Mouse (Mus musculus): ENCODE results near the gene Cbx5. TPM values are rescaled to one million over a fixed set of nuclear protein-coding genes. Genes with fewer than 3 reads are reported as not detected.
"Not testable (repeated sequence)": the region's sequence is repeated elsewhere in the genome, so short reads cannot be mapped to it uniquely, and the experiment has no call there.

Cbx5 gene
- polyA plus RNA-seq, 1 experiment from 2014 or later, result 118 TPM

GRCm38 (mm10) chr15:103255169-103255568 lies 15.6 kb upstream of the Cbx5 start:
- 1% methylated on average over 25 of the region's 25 CpGs for WGBS
- no peak overlapping the region for H3K27ac ChIP-seq (ENCODE audit: low read depth)

GRCm38 (mm10) chr15:103253352-103253751 lies 13.7 kb upstream of the Cbx5 start:
- Histone ChIP-seq H3K4me3 (ENCODE audit: low read depth, low read length) (no peak overlapping the region), H3K4me2 (ENCODE audit: low read length) (no peak overlapping the region), H3K9me3 (ENCODE audit: control insufficient read depth, low read length) (no peaks in the 10 kb centered on the region), H3K36me3 (ENCODE audit: control insufficient read depth, insufficient read depth, low read length) (peaks cover 8% of the 10 kb centered on the region), H3K27me3 (replicated peaks; ENCODE audit: control insufficient read depth, insufficient read depth, low read length) (0 out of 2 replicates have a peak, but pooled peaks cover 3% of the 10 kb centered on the region), H3K9ac (ENCODE audit: low read length) (no peak overlapping the region), H3K4me1 (replicated peaks; ENCODE audit: control insufficient read depth, insufficient read depth, low read length) (peaks cover 7% of the 10 kb centered on the region), H3K27ac (ENCODE audit: low read depth) (no peak overlapping the region)
- WGBS, result 97% methylated on average over 1 of the region's 1 CpGs
- ATAC-seq (replicated peaks; ENCODE audit: low FRiP score, low TSS enrichment, low read depth) (no peak), DNase-seq (ENCODE audit: low spot score) (no peak)

More at GRCm38 (mm10) chr15:103255169-103255568, 15.6 kb upstream of the Cbx5 start:
- Histone ChIP-seq H3K27me3 (replicated peaks; ENCODE audit: control insufficient read depth, insufficient read depth, low read length) (0 out of 2 replicates have a peak, but pooled peaks cover 3% of the 10 kb centered on the region), H3K36me3 (ENCODE audit: control insufficient read depth, insufficient read depth, low read length) (no peaks in the 10 kb centered on the region), H3K4me1 (replicated peaks; ENCODE audit: control insufficient read depth, insufficient read depth, low read length) (peaks cover 7% of the 10 kb centered on the region), H3K9me3 (ENCODE audit: control insufficient read depth, low read length) (no peaks in the 10 kb centered on the region), H3K9ac (ENCODE audit: low read length) (peak overlapping the region; percentile 48), H3K4me2 (ENCODE audit: low read length) (peak overlapping the region; percentile 92), H3K4me3 (ENCODE audit: low read depth, low read length) (peak overlapping the region; percentile 38)
- ATAC-seq (replicated peaks; ENCODE audit: low FRiP score, low TSS enrichment, low read depth) (0 out of 2 replicates have a peak, but pooled peaks have one; percentile 18), DNase-seq (ENCODE audit: low spot score) (peak; percentile 67)

- Histone ChIP-seq H3K9ac (ENCODE audit: low read length) (no peak overlapping the region), H3K27ac (ENCODE audit: low read depth) (no peak overlapping the region), H3K9me3 (ENCODE audit: control insufficient read depth, low read length) (no peaks in the 10 kb centered on the region), H3K27me3 (replicated peaks; ENCODE audit: control insufficient read depth, insufficient read depth, low read length) (0 out of 2 replicates have a peak, but pooled peaks cover 3% of the 10 kb centered on the region), H3K4me2 (ENCODE audit: low read length) (no peak overlapping the region), H3K4me1 (replicated peaks; ENCODE audit: control insufficient read depth, insufficient read depth, low read length) (peaks cover 7% of the 10 kb centered on the region), H3K4me3 (ENCODE audit: low read depth, low read length) (no peak overlapping the region), H3K36me3 (ENCODE audit: control insufficient read depth, insufficient read depth, low read length) (peaks cover 15% of the 10 kb centered on the region)
- WGBS, result 85% methylated on average over 3 of the region's 3 CpGs
- DNase-seq (ENCODE audit: low spot score), result no peak
- no peak for ATAC-seq (replicated peaks; ENCODE audit: low FRiP score, low TSS enrichment, low read depth)
Measured at GRCm38 (mm10) chr15:103252660-103253059, 13.0 kb upstream of the Cbx5 start.

GRCm38 (mm10) chr15:103251595-103251994 lies 12.0 kb upstream of the Cbx5 start:
- Histone ChIP-seq H3K27me3 (replicated peaks; ENCODE audit: control insufficient read depth, insufficient read depth, low read length) (0 out of 2 replicates have a peak, but pooled peaks cover 3% of the 10 kb centered on the region), H3K4me2 (ENCODE audit: low read length) (no peak overlapping the region), H3K4me1 (replicated peaks; ENCODE audit: control insufficient read depth, insufficient read depth, low read length) (peaks cover 7% of the 10 kb centered on the region), H3K36me3 (ENCODE audit: control insufficient read depth, insufficient read depth, low read length) (peaks cover 25% of the 10 kb centered on the region), H3K4me3 (ENCODE audit: low read depth, low read length) (no peak overlapping the region), H3K9me3 (ENCODE audit: control insufficient read depth, low read length) (no peaks in the 10 kb centered on the region), H3K27ac (ENCODE audit: low read depth) (no peak overlapping the region), H3K9ac (ENCODE audit: low read length) (no peak overlapping the region)
- 33% methylated on average over 1 of the region's 1 CpGs for WGBS
- ATAC-seq (replicated peaks; ENCODE audit: low FRiP score, low TSS enrichment, low read depth) (no peak), DNase-seq (ENCODE audit: low spot score) (no peak)

GRCm38 (mm10) chr15:103250195-103250740 lies 10.7 kb upstream of the Cbx5 start:
- Histone ChIP-seq H3K27me3 (replicated peaks; ENCODE audit: control insufficient read depth, insufficient read depth, low read length) (0 out of 2 replicates have a peak, but pooled peaks cover 3% of the 10 kb centered on the region), H3K4me2 (ENCODE audit: low read length) (no peak overlapping the region), H3K4me3 (ENCODE audit: low read depth, low read length) (no peak overlapping the region), H3K27ac (ENCODE audit: low read depth) (no peak overlapping the region; the same call in 1 of the 2 replicates), H3K4me1 (replicated peaks; ENCODE audit: control insufficient read depth, insufficient read depth, low read length) (peaks cover 7% of the 10 kb centered on the region), H3K9ac (ENCODE audit: low read length) (no peak overlapping the region), H3K9me3 (ENCODE audit: control insufficient read depth, low read length) (no peaks in the 10 kb centered on the region), H3K36me3 (ENCODE audit: control insufficient read depth, insufficient read depth, low read length) (peaks cover 39% of the 10 kb centered on the region)
- 0 out of 2 replicates have a peak, but pooled peaks have one; percentile 15 for ATAC-seq (replicated peaks; ENCODE audit: low FRiP score, low TSS enrichment, low read depth)
- DNase-seq (ENCODE audit: low spot score), result peak; percentile 81
- WGBS, result 29% methylated on average over 2 of the region's 2 CpGs

- DNase-seq (ENCODE audit: low spot score); H3K27ac ChIP-seq (ENCODE audit: low read depth); ATAC-seq (replicated peaks; ENCODE audit: low FRiP score, low TSS enrichment, low read depth); H3K4me3 ChIP-seq (ENCODE audit: low read depth, low read length); H3K9me3 ChIP-seq (ENCODE audit: control insufficient read depth, low read length); H3K4me2 ChIP-seq (ENCODE audit: low read length); H3K4me1 ChIP-seq (replicated peaks; ENCODE audit: control insufficient read depth, insufficient read depth, low read length); H3K27me3 ChIP-seq (replicated peaks; ENCODE audit: control insufficient read depth, insufficient read depth, low read length); H3K9ac ChIP-seq (ENCODE audit: low read length): not testable (repeated sequence)
- WGBS, result 88% methylated on average over 6 of the region's 6 CpGs
- peaks cover 44% of the 10 kb centered on the region for H3K36me3 ChIP-seq (ENCODE audit: control insufficient read depth, insufficient read depth, low read length)
Measured at GRCm38 (mm10) chr15:103249511-103249910, 9.9 kb upstream of the Cbx5 start.

- no peak overlapping the region for H3K9ac ChIP-seq (ENCODE audit: low read length)
- H3K4me1 ChIP-seq (replicated peaks; ENCODE audit: control insufficient read depth, insufficient read depth, low read length), result 0 out of 2 replicates have a peak, but pooled peaks cover 7% of the 10 kb centered on the region
- H3K27me3 ChIP-seq (replicated peaks; ENCODE audit: control insufficient read depth, insufficient read depth, low read length), result no peaks in the 10 kb centered on the region
- no peak overlapping the region for H3K4me2 ChIP-seq (ENCODE audit: low read length)
- H3K27ac ChIP-seq (ENCODE audit: low read depth), result no peak overlapping the region
- peak; percentile 10 for ATAC-seq (replicated peaks; ENCODE audit: low FRiP score, low TSS enrichment, low read depth)
- peaks cover 49% of the 10 kb centered on the region for H3K36me3 ChIP-seq (ENCODE audit: control insufficient read depth, insufficient read depth, low read length)
- DNase-seq (ENCODE audit: low spot score), result peak; percentile 63
- no peaks in the 10 kb centered on the region for H3K9me3 ChIP-seq (ENCODE audit: control insufficient read depth, low read length)
- H3K4me3 ChIP-seq (ENCODE audit: low read depth, low read length), result no peak overlapping the region
- 83% methylated on average over 28 of the region's 28 CpGs for WGBS
Measured at GRCm38 (mm10) chr15:103248401-103249313, 9.0 kb upstream of the Cbx5 start.

GRCm38 (mm10) chr15:103247782-103248400 lies 8.3 kb upstream of the Cbx5 start:
- no peak; the same call in 1 of the 2 replicates for ATAC-seq (replicated peaks; ENCODE audit: low FRiP score, low TSS enrichment, low read depth)
- no peak for DNase-seq (ENCODE audit: low spot score)
- H3K27me3 ChIP-seq (replicated peaks; ENCODE audit: control insufficient read depth, insufficient read depth, low read length), result no peaks in the 10 kb centered on the region

More at GRCm38 (mm10) chr15:103247782-103248400, 8.3 kb upstream of the Cbx5 start:
- Histone ChIP-seq H3K4me3 (ENCODE audit: low read depth, low read length) (no peak overlapping the region), H3K4me2 (ENCODE audit: low read length) (no peak overlapping the region), H3K4me1 (replicated peaks; ENCODE audit: control insufficient read depth, insufficient read depth, low read length) (peaks cover 14% of the 10 kb centered on the region), H3K9me3 (ENCODE audit: control insufficient read depth, low read length) (no peaks in the 10 kb centered on the region), H3K36me3 (ENCODE audit: control insufficient read depth, insufficient read depth, low read length) (peaks cover 57% of the 10 kb centered on the region), H3K9ac (ENCODE audit: low read length) (no peak overlapping the region), H3K27ac (ENCODE audit: low read depth) (no peak overlapping the region)
